Mouse (Mus musculus): ENCODE measurements around the gene Bicra. TPM values are rescaled to one million over a fixed set of nuclear protein-coding genes. Genes with fewer than 3 reads are reported as not detected.

The Bicra gene
- polyA plus RNA-seq, 1 experiment from 2014 or later, result 1.6 TPM

- Histone ChIP-seq H3K4me2 (peak overlapping the region; percentile 77), H3K9ac (peak overlapping the region; percentile 79), H3K4me1 (replicated peaks) (peaks cover 60% of the 10 kb centered on the region), H3K9me3 (replicated peaks) (no peaks in the 10 kb centered on the region), H3K27me3 (0 out of 2 replicates have a peak, but pooled peaks cover 4% of the 10 kb centered on the region), H3K4me3 (replicated peaks) (peak overlapping the region; percentile 81), H3K27ac (replicated peaks) (peak overlapping the region; percentile 95; the same call in 1 of the 2 replicates), H3K36me3 (replicated peaks) (peaks cover 45% of the 10 kb centered on the region)
- 1% methylated on average over 8 of the region's 8 CpGs for WGBS (ENCODE audit: insufficient replicate concordance)
- ATAC-seq (ENCODE audit: insufficient read depth), result no peak
Measured at GRCm38 (mm10) chr7:15945211-15945610, 102.5 kb downstream of the Bicra start.

- Histone ChIP-seq H3K4me3 (replicated peaks) (no peak overlapping the region), H3K27me3 (no peaks in the 10 kb centered on the region), H3K9ac (no peak overlapping the region), H3K4me1 (replicated peaks) (peaks cover 52% of the 10 kb centered on the region), H3K36me3 (replicated peaks) (peaks cover 54% of the 10 kb centered on the region), H3K4me2 (peak overlapping the region; percentile 77), H3K27ac (replicated peaks) (no peak overlapping the region), H3K9me3 (replicated peaks) (no peaks in the 10 kb centered on the region)
- WGBS (ENCODE audit: insufficient replicate concordance), result 92% methylated on average over 1 of the region's 1 CpGs
- ATAC-seq (ENCODE audit: insufficient read depth), result no peak
Measured at GRCm38 (mm10) chr7:15944311-15944710, 103.4 kb downstream of the Bicra start.

- H3K27me3 ChIP-seq, result no peaks in the 10 kb centered on the region
- no peak overlapping the region for H3K9ac ChIP-seq
- H3K4me2 ChIP-seq, result no peak overlapping the region
- no peak overlapping the region for H3K4me3 ChIP-seq (replicated peaks)
- no peak overlapping the region for H3K27ac ChIP-seq (replicated peaks)
- H3K36me3 ChIP-seq (replicated peaks), result peaks cover 75% of the 10 kb centered on the region
- H3K9me3 ChIP-seq (replicated peaks), result no peaks in the 10 kb centered on the region
- no peak for ATAC-seq (ENCODE audit: insufficient read depth)
- 78% methylated on average over 3 of the region's 3 CpGs for WGBS (ENCODE audit: insufficient replicate concordance)
- H3K4me1 ChIP-seq (replicated peaks), result peaks cover 6% of the 10 kb centered on the region; the same call in 1 of the 2 replicates
Measured at GRCm38 (mm10) chr7:15938621-15939020, 109.1 kb downstream of the Bicra start.

- no peaks in the 10 kb centered on the region for H3K9me3 ChIP-seq (replicated peaks)
- 58% methylated on average over 5 of the region's 5 CpGs for WGBS (ENCODE audit: insufficient replicate concordance)
- no peak overlapping the region for H3K4me2 ChIP-seq
- no peak for ATAC-seq (ENCODE audit: insufficient read depth)
- H3K27me3 ChIP-seq, result no peaks in the 10 kb centered on the region; the same call in 1 of the 2 replicates
- H3K9ac ChIP-seq, result no peak overlapping the region
- no peak overlapping the region for H3K27ac ChIP-seq (replicated peaks)
- peaks cover 64% of the 10 kb centered on the region for H3K36me3 ChIP-seq (replicated peaks)
- no peaks in the 10 kb centered on the region for H3K4me1 ChIP-seq (replicated peaks)
- H3K4me3 ChIP-seq (replicated peaks), result no peak overlapping the region
Measured at GRCm38 (mm10) chr7:15937491-15937890, 110.2 kb downstream of the Bicra start.

GRCm38 (mm10) chr7:15933437-15934359, 114.0 kb downstream of the Bicra start:
- H3K9me3 ChIP-seq (replicated peaks), result no peaks in the 10 kb centered on the region
- no peak overlapping the region for H3K4me3 ChIP-seq (replicated peaks)
- 22% methylated on average over 16 of the region's 16 CpGs for WGBS (ENCODE audit: insufficient replicate concordance)
- no peak for ATAC-seq (ENCODE audit: insufficient read depth)
- H3K36me3 ChIP-seq (replicated peaks), result peaks cover 26% of the 10 kb centered on the region
- H3K4me2 ChIP-seq, result no peak overlapping the region
- no peak overlapping the region for H3K27ac ChIP-seq (replicated peaks)
- no peaks in the 10 kb centered on the region; the same call in none of the 2 replicates for H3K27me3 ChIP-seq
- H3K9ac ChIP-seq, result no peak overlapping the region
- peaks cover 5% of the 10 kb centered on the region for H3K4me1 ChIP-seq (replicated peaks)

- no peak for ATAC-seq (ENCODE audit: insufficient read depth)
- no peak overlapping the region for H3K4me2 ChIP-seq
- no peak overlapping the region for H3K9ac ChIP-seq
Measured at GRCm38 (mm10) chr7:15931635-15932034, 116.1 kb downstream of the Bicra start.

GRCm38 (mm10) chr7:15930543-15930942, 117.2 kb downstream of the Bicra start:
- H3K4me3 ChIP-seq (replicated peaks), result no peak overlapping the region
- peaks cover 5% of the 10 kb centered on the region for H3K4me1 ChIP-seq (replicated peaks)
- ATAC-seq (ENCODE audit: insufficient read depth), result no peak
- WGBS (ENCODE audit: insufficient replicate concordance), result 36% methylated on average over 2 of the region's 2 CpGs
- no peaks in the 10 kb centered on the region for H3K36me3 ChIP-seq (replicated peaks)
- no peaks in the 10 kb centered on the region for H3K9me3 ChIP-seq (replicated peaks)
- no peak overlapping the region for H3K9ac ChIP-seq
- no peaks in the 10 kb centered on the region; the same call in none of the 2 replicates for H3K27me3 ChIP-seq
- no peak overlapping the region for H3K27ac ChIP-seq (replicated peaks)
- H3K4me2 ChIP-seq, result no peak overlapping the region

More at GRCm38 (mm10) chr7:15931635-15932034, 116.1 kb downstream of the Bicra start:
- H3K27ac ChIP-seq (replicated peaks), result no peak overlapping the region
- no peaks in the 10 kb centered on the region; the same call in none of the 2 replicates for H3K27me3 ChIP-seq
- peaks cover 6% of the 10 kb centered on the region for H3K36me3 ChIP-seq (replicated peaks)
- peaks cover 5% of the 10 kb centered on the region for H3K4me1 ChIP-seq (replicated peaks)
- WGBS (ENCODE audit: insufficient replicate concordance), result 47% methylated on average over 3 of the region's 3 CpGs
- no peaks in the 10 kb centered on the region for H3K9me3 ChIP-seq (replicated peaks)
- H3K4me3 ChIP-seq (replicated peaks), result no peak overlapping the region

GRCm38 (mm10) chr7:15929910-15930309, 117.8 kb downstream of the Bicra start:
- no peak overlapping the region; the same call in 1 of the 2 replicates for H3K4me2 ChIP-seq

GRCm38 (mm10) chr7:15922220-15922773, 125.4 kb downstream of the Bicra start, which contains the start of gene Selenow:
Selenow (minus strand) TSS chr7:15922402.
- WGBS (ENCODE audit: insufficient replicate concordance), result 0% methylated on average over 33 of the region's 33 CpGs
- H3K4me2 ChIP-seq, result peak within 1 kb of the TSS; percentile 89
- peak within 1 kb of the TSS; percentile 84 for H3K27ac ChIP-seq (replicated peaks)
- no peaks in the 10 kb centered on the region for H3K9me3 ChIP-seq (replicated peaks)
- no peaks in the 10 kb centered on the region for H3K27me3 ChIP-seq
- H3K9ac ChIP-seq, result peak within 1 kb of the TSS; percentile 81
- peaks cover 26% of the 10 kb centered on the region for H3K36me3 ChIP-seq (replicated peaks)
- peaks cover 47% of the 10 kb centered on the region for H3K4me1 ChIP-seq (replicated peaks)
- peak within 1 kb of the TSS; percentile 82 for H3K4me3 ChIP-seq (replicated peaks)
- peak; percentile 98 for ATAC-seq (ENCODE audit: insufficient read depth)

More at GRCm38 (mm10) chr7:15929910-15930309, 117.8 kb downstream of the Bicra start:
- no peak overlapping the region for H3K9ac ChIP-seq
- peak; percentile 78 for ATAC-seq (ENCODE audit: insufficient read depth)
- no peaks in the 10 kb centered on the region for H3K9me3 ChIP-seq (replicated peaks)
- peaks cover 5% of the 10 kb centered on the region for H3K4me1 ChIP-seq (replicated peaks)
- H3K36me3 ChIP-seq (replicated peaks), result no peaks in the 10 kb centered on the region
- 27% methylated on average over 4 of the region's 4 CpGs for WGBS (ENCODE audit: insufficient replicate concordance)
- no peak overlapping the region for H3K4me3 ChIP-seq (replicated peaks)
- H3K27ac ChIP-seq (replicated peaks), result no peak overlapping the region
- H3K27me3 ChIP-seq, result no peaks in the 10 kb centered on the region; the same call in none of the 2 replicates

- under 1% methylated on average over 10 of the region's 10 CpGs for WGBS (ENCODE audit: insufficient replicate concordance)
- Histone ChIP-seq H3K36me3 (replicated peaks) (peaks cover 31% of the 10 kb centered on the region), H3K27ac (replicated peaks) (peak overlapping the region; percentile 84), H3K9ac (peak overlapping the region; percentile 81), H3K4me3 (replicated peaks) (peak overlapping the region; percentile 82), H3K4me1 (replicated peaks) (peaks cover 47% of the 10 kb centered on the region), H3K9me3 (replicated peaks) (no peaks in the 10 kb centered on the region), H3K27me3 (no peaks in the 10 kb centered on the region), H3K4me2 (peak overlapping the region; percentile 89)
- ATAC-seq (ENCODE audit: insufficient read depth), result peak; percentile 46
Measured at GRCm38 (mm10) chr7:15921796-15922195, 125.9 kb downstream of the Bicra start.
